Mouse (Mus musculus) brown adipose tissue, adult 24 weeks (tissue): Measurements from ENCODE around the gene Cenpa. TPM values are rescaled to one million over a fixed set of nuclear protein-coding genes. Genes with fewer than 3 reads are reported as not detected.
A peak's percentile ranks its signal among the peaks of the same experiment; 100 is the strongest.

Experiments used
- H3K27ac ChIP-seq: fragments of 200-500 bp; replicated peaks from 2 replicates; pipeline ENCODE4 v1.5.1; 2012; ENCODE audit warnings: low read depth, mild to moderate bottlenecking, low read length
- H3K4me1 ChIP-seq: fragments of 200-500 bp; 2 replicates; pipeline ENCODE4 v1.6.1; 2012; ENCODE audit warnings: low read length, mixed read lengths; ENCODE audit not compliant: control insufficient read depth, insufficient read depth, insufficient read length
- H3K4me3 ChIP-seq: fragments of 200-500 bp; 2 replicates; pipeline ENCODE4 v1.5.1; 2012; ENCODE audit warnings: low read depth, mild to moderate bottlenecking, low read length, moderate library complexity; ENCODE audit not compliant: insufficient read depth
- polyA plus RNA-seq: library from polyadenylated mRNA; stranded (reverse); fragments of >200 nt; gene quantifications from 2 replicates; pipeline ENCODE4 v1.2.4, GENCODE M21; 2012; ENCODE audit not compliant: missing spikeins, insufficient read depth, insufficient read length

The Cenpa gene
- 4.2 and 13.7 TPM in 2 replicates for polyA plus RNA-seq

- peak within 1 kb of the TSS; percentile 99 for H3K27ac ChIP-seq
- H3K4me3 ChIP-seq: peak within 1 kb of the TSS; percentile 74
- H3K4me1 ChIP-seq: peaks cover 4% of the 10 kb centered on the region; the same call in 1 of the 2 replicates
Observed at GRCm38 (mm10) chr5:30666391-30667195, at the start of gene Cenpa. Gene Cenpa (plus strand): TSS chr5:30666777.

DNA sequence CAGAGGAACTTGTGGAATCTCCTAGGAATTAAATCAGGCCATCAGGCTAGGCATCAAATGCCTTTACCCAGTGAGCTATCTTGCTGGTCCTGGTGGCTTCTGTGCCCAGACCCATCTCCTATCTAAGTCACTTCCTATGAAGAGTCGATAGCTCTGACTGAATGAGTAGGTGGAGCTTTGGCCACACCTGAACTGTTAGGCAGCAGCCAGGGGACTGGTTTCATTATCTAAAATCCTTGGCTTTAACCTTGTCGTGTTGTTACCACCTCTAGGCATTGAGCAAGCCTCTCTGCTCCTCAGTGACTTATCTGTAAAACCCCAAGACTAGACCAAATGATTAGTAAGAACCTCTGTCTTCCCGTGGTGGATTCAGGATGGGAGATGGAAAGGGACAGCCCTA, 49.2 kb upstream of the Cenpa start:
- Histone ChIP-seq H3K4me3 (no peak overlapping the region), H3K4me1 (peaks cover 33% of the 10 kb centered on the region), H3K27ac (peak overlapping the region; percentile 73)

DNA sequence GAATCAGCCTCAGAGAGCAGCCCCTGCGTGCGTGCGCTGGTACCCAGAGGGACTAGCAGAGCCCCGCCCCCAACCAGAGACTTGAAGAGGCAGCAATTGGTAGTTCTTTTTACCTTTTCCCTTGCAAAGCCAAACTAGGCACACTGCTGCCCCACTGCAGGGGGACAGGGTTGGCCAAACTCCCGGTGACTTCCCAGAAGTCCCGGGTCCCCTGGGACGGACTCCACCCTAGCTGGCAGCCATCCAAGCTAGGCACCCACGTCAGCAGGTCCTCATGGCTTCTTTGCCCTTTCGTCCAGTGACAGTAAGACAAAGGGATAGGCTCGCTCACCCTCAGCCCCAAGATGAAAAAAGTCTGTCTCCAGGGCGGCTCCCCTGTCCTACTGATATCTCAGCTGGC, 48.7 kb upstream of the Cenpa start:
- Histone ChIP-seq H3K4me1 (peaks cover 33% of the 10 kb centered on the region), H3K4me3 (no peak overlapping the region), H3K27ac (peak overlapping the region; percentile 91)

DNA sequence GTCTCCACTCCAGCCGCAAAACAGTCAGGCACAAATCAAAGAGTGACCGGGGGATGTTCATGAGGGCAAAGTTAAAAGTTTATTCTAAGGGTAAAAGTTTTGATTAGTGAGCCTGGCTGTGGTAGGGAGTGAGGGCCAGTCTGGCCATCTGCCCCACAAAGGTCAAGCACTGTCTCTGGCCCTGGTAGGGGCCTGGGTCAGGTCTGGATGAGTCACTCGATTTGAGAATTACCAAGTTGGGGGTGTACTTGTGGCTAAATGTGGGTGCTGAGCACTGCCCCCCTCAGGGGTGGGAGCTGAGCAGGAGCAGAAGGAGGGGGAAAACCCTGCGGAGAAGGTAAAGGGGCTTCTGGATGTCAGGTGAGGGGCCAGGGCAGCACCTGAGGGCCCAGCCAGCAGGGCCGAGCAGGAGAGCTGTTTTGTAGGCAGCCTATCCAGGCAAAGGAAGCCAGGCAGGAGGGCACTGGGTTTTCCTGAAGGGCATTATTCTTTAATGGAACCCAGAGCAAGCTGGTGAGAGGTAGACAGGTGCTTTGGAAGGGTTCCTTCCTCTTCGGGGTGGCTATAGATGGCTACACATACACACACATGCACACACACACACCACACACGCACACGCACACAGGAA, 48.1 kb upstream of the Cenpa start:
- Histone ChIP-seq H3K27ac (peak overlapping the region; percentile 91), H3K4me1 (peaks cover 33% of the 10 kb centered on the region), H3K4me3 (no peak overlapping the region)

DNA sequence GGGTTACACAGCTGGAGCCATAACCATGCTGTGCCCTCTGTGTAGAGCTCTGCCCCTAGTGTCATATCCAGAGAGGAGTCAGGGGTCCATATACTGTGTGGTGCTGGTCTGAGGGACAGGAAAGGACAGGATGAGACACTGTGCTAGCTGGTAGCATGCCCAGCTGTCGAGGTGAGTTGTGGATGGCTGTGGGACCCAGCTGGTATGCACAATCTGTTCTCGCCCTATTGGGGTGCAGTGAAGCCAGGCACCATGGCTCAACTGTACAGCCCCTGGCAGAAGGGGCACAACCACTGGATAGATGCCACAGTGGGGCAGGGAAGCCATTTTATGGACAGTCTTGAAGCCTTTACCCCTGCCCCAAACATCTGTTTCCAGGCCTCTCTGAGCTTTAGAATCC, 47.4 kb upstream of the Cenpa start:
- Histone ChIP-seq H3K4me3 (no peak overlapping the region), H3K4me1 (peaks cover 30% of the 10 kb centered on the region), H3K27ac (peak overlapping the region; percentile 91; the same call in 1 of the 2 replicates)

- H3K4me1 ChIP-seq: peaks cover 28% of the 10 kb centered on the region
- H3K27ac ChIP-seq: no peak overlapping the region
Observed at GRCm38 (mm10) chr5:30620567-30620966, 46.0 kb upstream of the Cenpa start.

GRCm38 (mm10) chr5:30621211-30621790, 45.3 kb upstream of the Cenpa start:
- no peak overlapping the region for H3K4me3 ChIP-seq
- H3K27ac ChIP-seq: no peak overlapping the region
- peaks cover 28% of the 10 kb centered on the region for H3K4me1 ChIP-seq

More at GRCm38 (mm10) chr5:30620567-30620966, 46.0 kb upstream of the Cenpa start:
- H3K4me3 ChIP-seq: no peak overlapping the region

DNA sequence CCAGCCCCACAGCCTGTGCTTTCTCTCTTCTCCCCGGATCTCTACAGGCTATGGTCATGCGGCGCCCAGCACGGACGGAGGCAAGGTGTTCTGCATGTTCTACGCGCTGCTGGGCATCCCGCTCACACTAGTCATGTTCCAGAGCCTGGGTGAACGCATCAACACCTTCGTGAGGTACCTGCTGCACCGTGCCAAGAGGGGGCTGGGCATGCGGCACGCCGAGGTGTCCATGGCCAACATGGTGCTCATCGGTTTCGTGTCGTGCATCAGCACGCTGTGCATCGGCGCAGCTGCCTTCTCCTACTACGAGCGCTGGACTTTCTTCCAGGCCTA, 44.8 kb upstream of the Cenpa start:
- H3K27ac ChIP-seq: no peak overlapping the region
- H3K4me3 ChIP-seq: no peak overlapping the region
- H3K4me1 ChIP-seq: peaks cover 24% of the 10 kb centered on the region

GRCm38 (mm10) chr5:30622177-30622840, 44.3 kb upstream of the Cenpa start:
- Histone ChIP-seq H3K27ac (no peak overlapping the region), H3K4me1 (peaks cover 24% of the 10 kb centered on the region)

GRCm38 (mm10) chr5:30622841-30623185, 43.8 kb upstream of the Cenpa start:
- Histone ChIP-seq H3K27ac (no peak overlapping the region), H3K4me1 (peaks cover 20% of the 10 kb centered on the region), H3K4me3 (no peak overlapping the region)

More at GRCm38 (mm10) chr5:30622177-30622840, 44.3 kb upstream of the Cenpa start:
- peak overlapping the region; percentile 11; the same call in 1 of the 2 replicates for H3K4me3 ChIP-seq

DNA sequence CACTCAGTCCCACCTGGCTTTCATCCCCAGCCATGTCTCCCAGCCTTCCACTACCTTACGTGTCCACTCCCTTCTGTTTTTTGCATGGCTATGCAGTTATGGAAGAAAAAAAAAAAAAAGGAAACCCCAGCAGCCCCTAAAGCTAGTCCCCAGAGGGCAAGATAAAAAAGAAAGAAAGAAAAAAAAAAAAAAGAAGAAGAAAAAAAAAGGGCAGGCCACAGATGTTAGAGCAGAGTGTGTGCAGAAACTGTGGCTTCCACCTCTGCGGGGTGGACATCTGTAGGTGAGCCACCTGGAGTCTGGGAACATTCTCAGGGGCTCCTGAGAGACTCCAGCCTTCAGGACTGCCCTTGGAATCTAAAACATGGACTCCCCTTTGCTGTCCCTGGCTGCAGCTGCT, 43.2 kb upstream of the Cenpa start:
- Histone ChIP-seq H3K4me1 (peaks cover 14% of the 10 kb centered on the region), H3K4me3 (no peak overlapping the region), H3K27ac (no peak overlapping the region)

DNA sequence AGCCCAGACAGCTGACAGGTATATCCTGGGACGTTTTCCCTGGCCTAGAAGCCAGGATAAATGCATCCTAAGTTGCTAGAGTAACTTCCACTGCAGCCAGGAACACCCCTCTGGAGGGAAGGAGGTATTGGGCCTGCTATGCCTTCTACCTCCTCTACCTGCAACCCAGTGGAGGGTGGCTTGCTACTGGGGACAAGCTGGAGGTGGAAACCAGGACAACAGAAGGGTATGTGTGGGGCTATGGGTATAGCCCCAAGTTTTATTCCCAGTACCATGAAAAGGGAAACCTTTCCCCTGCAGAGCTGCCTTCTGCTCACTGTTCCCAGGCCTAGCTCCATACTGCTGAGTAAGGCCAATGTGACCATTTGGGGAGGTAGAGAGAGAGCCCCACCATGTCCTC, 42.3 kb upstream of the Cenpa start:
- peak overlapping the region; percentile 41; the same call in 1 of the 2 replicates for H3K27ac ChIP-seq
- H3K4me3 ChIP-seq: no peak overlapping the region
- peaks cover 8% of the 10 kb centered on the region for H3K4me1 ChIP-seq

DNA sequence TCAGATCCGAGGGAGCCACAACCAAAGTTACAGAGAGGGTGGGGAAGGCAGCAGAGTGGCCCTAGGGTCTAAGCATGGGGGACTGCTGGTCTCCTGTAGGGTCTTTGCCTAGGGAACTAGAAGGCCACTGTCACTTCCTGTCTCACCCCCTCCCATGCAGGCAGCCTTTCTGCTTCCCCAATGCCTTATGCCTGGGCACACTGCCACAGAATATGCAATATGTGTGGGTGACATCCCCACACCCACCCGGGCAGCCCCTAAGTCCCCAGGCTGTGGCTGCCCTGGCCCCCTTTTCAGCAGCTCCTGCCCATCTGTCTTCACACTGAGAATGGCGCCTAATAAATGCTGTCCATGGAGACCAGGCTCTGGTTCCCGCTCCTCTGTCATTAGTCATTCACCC, 41.7 kb upstream of the Cenpa start:
- Histone ChIP-seq H3K4me1 (peaks cover 8% of the 10 kb centered on the region), H3K4me3 (no peak overlapping the region), H3K27ac (peak overlapping the region; percentile 41)

GRCm38 (mm10) chr5:30625379-30625778, 41.2 kb upstream of the Cenpa start:
- Histone ChIP-seq H3K27ac (peak overlapping the region; percentile 41), H3K4me3 (no peak overlapping the region), H3K4me1 (peaks cover 8% of the 10 kb centered on the region)
